Mouse (Mus musculus): ENCODE data around the gene 9130409I23Rik. TPM values are rescaled to one million over a fixed set of nuclear protein-coding genes. Genes with fewer than 3 reads are reported as not detected.

9130409I23Rik gene
- polyA plus RNA-seq, 2 experiments = not detected

DNA sequence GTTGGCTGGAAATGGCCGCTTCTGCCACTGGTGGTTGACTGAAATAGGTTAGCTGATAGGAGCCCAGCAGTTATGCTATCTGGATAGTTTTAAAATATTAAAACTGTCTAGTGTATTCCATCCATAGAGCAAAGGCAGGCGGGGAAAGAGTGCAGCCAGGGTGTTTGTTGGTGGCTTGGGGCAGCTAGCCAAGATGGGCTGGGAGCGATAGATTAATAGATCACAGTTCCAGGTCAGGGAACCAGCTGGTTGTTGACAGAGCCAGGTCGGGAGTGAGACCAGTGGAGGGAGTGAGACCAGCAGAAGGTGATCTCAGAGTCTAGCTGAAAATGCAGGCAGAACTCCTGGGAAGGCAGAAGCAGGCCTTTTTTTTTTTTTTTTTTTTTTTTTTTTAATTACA lies 13.4 kb upstream of the 9130409I23Rik start:
- no peak for ATAC-seq (ENCODE audit: low FRiP score, low read depth)
- no peak for TF ChIP-seq POLR2A (IDR thresholded peaks at IDR 0.05; ENCODE audit: borderline replicate concordance, extremely low read depth, insufficient read depth, insufficient read length)
- H3K36me3 ChIP-seq (ENCODE audit: control insufficient read depth, insufficient read depth, low read length) = no peaks in the 10 kb centered on the region
- H3K4me2 ChIP-seq (replicated peaks; ENCODE audit: low read depth, low read length, severe bottlenecking) = no peak overlapping the region
- H3K27ac ChIP-seq (replicated peaks; ENCODE audit: low read depth, low read length) = no peak overlapping the region
- H3K9me3 ChIP-seq (ENCODE audit: control insufficient read depth, low read length) = no peaks in the 10 kb centered on the region
- WGBS = 65% methylated on average over 4 of the region's 4 CpGs
- H3K4me1 ChIP-seq (ENCODE audit: control insufficient read depth, insufficient read depth, low read length) = no peaks in the 10 kb centered on the region
- no peak overlapping the region for H3K9ac ChIP-seq (ENCODE audit: low read depth, low read length, severe bottlenecking)
- no peak overlapping the region for H3K4me3 ChIP-seq (replicated peaks; ENCODE audit: low read length)
- no peak for DNase-seq (ENCODE audit: low spot score)
- H3K27me3 ChIP-seq (ENCODE audit: control insufficient read depth, insufficient read depth, low read length) = no peaks in the 10 kb centered on the region

DNA sequence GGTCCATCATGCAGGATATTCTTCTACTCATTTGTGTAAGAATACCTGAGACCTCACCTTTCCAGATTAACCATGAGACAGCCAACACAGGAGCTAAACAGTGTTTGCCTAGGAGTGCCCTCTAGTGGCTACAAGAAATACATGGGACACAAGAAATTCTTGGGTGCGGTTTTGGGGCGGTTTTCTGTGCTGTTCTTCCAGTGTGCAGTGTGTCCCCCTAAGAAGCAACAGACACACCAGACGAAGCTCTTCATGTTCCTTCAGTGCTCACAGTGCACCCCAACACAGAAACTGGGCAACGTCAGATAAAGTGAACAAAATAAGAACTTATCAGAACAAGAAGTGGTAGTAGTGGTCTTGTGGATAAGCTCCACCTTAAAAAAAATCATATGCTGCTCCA lies 11.4 kb upstream of the 9130409I23Rik start:
- ATAC-seq (ENCODE audit: low FRiP score, low read depth) = no peak
- WGBS = 11% methylated on average over 4 of the region's 4 CpGs
- peak overlapping the region; percentile 23; the same call in 1 of the 2 replicates for H3K4me2 ChIP-seq (replicated peaks; ENCODE audit: low read depth, low read length, severe bottlenecking)

DNA sequence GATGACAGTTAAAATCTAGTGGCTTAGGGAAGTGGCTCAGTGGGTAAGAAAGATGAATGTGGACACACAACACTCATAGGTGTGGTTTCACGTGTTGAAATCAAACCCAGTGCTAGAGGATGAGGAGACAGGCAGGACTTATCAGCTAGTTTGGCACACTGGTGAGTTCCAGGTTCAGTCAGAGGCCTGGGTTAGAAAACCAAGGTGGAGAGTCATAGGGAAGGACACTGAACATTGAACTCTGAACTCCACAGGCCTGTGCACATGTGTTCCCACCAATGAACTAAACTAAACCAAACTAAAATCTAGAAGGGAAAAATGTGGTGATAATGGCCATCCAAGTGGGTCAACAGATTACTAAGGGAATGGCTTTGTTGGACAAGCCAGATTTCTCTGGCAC lies 3.5 kb upstream of the 9130409I23Rik start:
- Histone ChIP-seq H3K27ac (replicated peaks; ENCODE audit: low read depth, low read length) (no peak overlapping the region), H3K9me3 (ENCODE audit: control insufficient read depth, low read length) (no peaks in the 10 kb centered on the region), H3K27me3 (ENCODE audit: control insufficient read depth, insufficient read depth, low read length) (no peaks in the 10 kb centered on the region), H3K9ac (ENCODE audit: low read depth, low read length, severe bottlenecking) (no peak overlapping the region), H3K4me2 (replicated peaks; ENCODE audit: low read depth, low read length, severe bottlenecking) (no peak overlapping the region), H3K36me3 (ENCODE audit: control insufficient read depth, insufficient read depth, low read length) (no peaks in the 10 kb centered on the region), H3K4me3 (replicated peaks; ENCODE audit: low read length) (no peak overlapping the region), H3K4me1 (ENCODE audit: control insufficient read depth, insufficient read depth, low read length) (no peaks in the 10 kb centered on the region)
- WGBS = 49% methylated on average over 1 of the region's 1 CpGs
- DNase-seq (ENCODE audit: low spot score) (no peak), ATAC-seq (ENCODE audit: low FRiP score, low read depth) (no peak)
- no peak for TF ChIP-seq POLR2A (IDR thresholded peaks at IDR 0.05; ENCODE audit: borderline replicate concordance, extremely low read depth, insufficient read depth, insufficient read length)

More for the DNA sequence above, 11.4 kb upstream of the 9130409I23Rik start:
- no peak overlapping the region for H3K27ac ChIP-seq (replicated peaks; ENCODE audit: low read depth, low read length)
- H3K9me3 ChIP-seq (ENCODE audit: control insufficient read depth, low read length) = no peaks in the 10 kb centered on the region
- TF ChIP-seq POLR2A (IDR thresholded peaks at IDR 0.05; ENCODE audit: borderline replicate concordance, extremely low read depth, insufficient read depth, insufficient read length) = no peak
- peak; percentile 60 for DNase-seq (ENCODE audit: low spot score)
- H3K36me3 ChIP-seq (ENCODE audit: control insufficient read depth, insufficient read depth, low read length) = no peaks in the 10 kb centered on the region
- no peaks in the 10 kb centered on the region for H3K27me3 ChIP-seq (ENCODE audit: control insufficient read depth, insufficient read depth, low read length)
- no peaks in the 10 kb centered on the region for H3K4me1 ChIP-seq (ENCODE audit: control insufficient read depth, insufficient read depth, low read length)
- no peak overlapping the region for H3K9ac ChIP-seq (ENCODE audit: low read depth, low read length, severe bottlenecking)
- H3K4me3 ChIP-seq (replicated peaks; ENCODE audit: low read length) = no peak overlapping the region

- H3K36me3 ChIP-seq (ENCODE audit: control insufficient read depth, insufficient read depth, low read length) = no peaks in the 10 kb centered on the region
- H3K9ac ChIP-seq (ENCODE audit: low read depth, low read length, severe bottlenecking) = no peak overlapping the region
- no peak overlapping the region for H3K4me3 ChIP-seq (replicated peaks; ENCODE audit: low read length)
- no peaks in the 10 kb centered on the region for H3K27me3 ChIP-seq (ENCODE audit: control insufficient read depth, insufficient read depth, low read length)
- H3K4me2 ChIP-seq (replicated peaks; ENCODE audit: low read depth, low read length, severe bottlenecking) = no peak overlapping the region
- ATAC-seq (ENCODE audit: low FRiP score, low read depth) = no peak
- H3K4me1 ChIP-seq (ENCODE audit: control insufficient read depth, insufficient read depth, low read length) = no peaks in the 10 kb centered on the region
- H3K27ac ChIP-seq (replicated peaks; ENCODE audit: low read depth, low read length) = no peak overlapping the region
- DNase-seq (ENCODE audit: low spot score) = no peak
- no peak for TF ChIP-seq POLR2A (IDR thresholded peaks at IDR 0.05; ENCODE audit: borderline replicate concordance, extremely low read depth, insufficient read depth, insufficient read length)
- H3K9me3 ChIP-seq (ENCODE audit: control insufficient read depth, low read length) = no peaks in the 10 kb centered on the region
These were observed 1.7 kb upstream of the 9130409I23Rik start for GRCm38 (mm10) chr1:181049328-181049842.

DNA sequence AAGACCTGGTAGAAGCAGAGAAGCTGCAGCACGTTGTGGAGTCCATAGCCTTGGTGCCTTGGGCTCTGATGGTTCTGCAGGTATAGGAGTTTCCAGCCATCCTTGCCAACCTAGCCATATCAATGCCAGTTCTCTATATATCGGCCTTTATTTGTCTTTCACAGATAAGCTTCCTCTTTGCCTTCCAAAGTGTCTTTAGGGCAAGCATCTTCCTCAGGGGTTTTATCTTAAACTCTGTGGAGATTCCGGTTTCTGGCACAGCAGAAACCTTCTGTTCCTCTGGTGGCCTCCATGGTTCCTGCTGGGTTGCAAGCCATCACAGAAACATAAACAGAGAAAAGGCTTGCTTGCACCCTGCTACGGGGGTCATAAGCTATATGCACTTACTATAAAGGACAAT lies 1.9 kb downstream of the 9130409I23Rik start:
- no peak for TF ChIP-seq POLR2A (IDR thresholded peaks at IDR 0.05; ENCODE audit: borderline replicate concordance, extremely low read depth, insufficient read depth, insufficient read length)
- no peak overlapping the region for H3K9ac ChIP-seq (ENCODE audit: low read depth, low read length, severe bottlenecking)
- no peak overlapping the region for H3K4me3 ChIP-seq (replicated peaks; ENCODE audit: low read length)
- 85% methylated on average over 4 of the region's 4 CpGs for WGBS
- no peaks in the 10 kb centered on the region for H3K36me3 ChIP-seq (ENCODE audit: control insufficient read depth, insufficient read depth, low read length)
- H3K27ac ChIP-seq (replicated peaks; ENCODE audit: low read depth, low read length) = no peak overlapping the region
- no peak overlapping the region for H3K4me2 ChIP-seq (replicated peaks; ENCODE audit: low read depth, low read length, severe bottlenecking)
- no peaks in the 10 kb centered on the region for H3K9me3 ChIP-seq (ENCODE audit: control insufficient read depth, low read length)
- H3K4me1 ChIP-seq (ENCODE audit: control insufficient read depth, insufficient read depth, low read length) = no peaks in the 10 kb centered on the region
- no peaks in the 10 kb centered on the region for H3K27me3 ChIP-seq (ENCODE audit: control insufficient read depth, insufficient read depth, low read length)
- no peak for DNase-seq (ENCODE audit: low spot score)
- ATAC-seq (ENCODE audit: low FRiP score, low read depth) = no peak

Data from limb, embryonic 14.5 days (tissue).